Mouse (Mus musculus) left cerebral cortex, adult 2 months (tissue): Measurements from ENCODE around the gene Angptl7. TPM values are rescaled to one million over a fixed set of nuclear protein-coding genes. Genes with fewer than 3 reads are reported as not detected.

Experiments
- DNase-seq, 2 experiments: peaks; one replicate each; pipeline ENCODE4 v3.0.0; 2021 to 2022; ENCODE audit warnings: low spot score in 2 of 2, mixed read lengths in 1 of 2; ENCODE audit errors: extremely low spot score in 1 of 2
- H3K27ac ChIP-seq: fragments of 200-600 bp; 2 replicates; pipeline ENCODE4 v1.8.1; 2022
- H3K4me3 ChIP-seq: fragments of 200-600 bp; 2 replicates; pipeline ENCODE4 v1.8.1; 2022
- CTCF ChIP-seq: fragments of 200-600 bp; IDR thresholded peaks from 2 replicates; pipeline ENCODE4 v1.8.1; 2022; ENCODE audit warnings: antibody characterized with exemption, mild to moderate bottlenecking, moderate library complexity
- intact Hi-C: fragments of 180-260 bp; cut with DNase I; formaldehyde crosslinking; loops from one replicate; pipeline ENCODE4 v1.15.1; 2025
- long read RNA-seq, 2 experiments: library from polyadenylated mRNA; stranded (forward); transcript quantifications; one replicate each; pipeline ENCODE4 v2.0.0; 2021; ENCODE audit warnings: borderline mapping rate in 2 of 2
- total RNA-seq, 2 experiments: library from RNA; stranded (reverse); gene quantifications; 2 replicates each; pipeline ENCODE4 v1.2.3; 2021

Gene Angptl7
- under 1 TPM; 0.57 to 0.89 TPM for total RNA-seq
- long read RNA-seq, experiment 1, partial matches to known transcripts: 0 of 4 reads
- long read RNA-seq, experiment 1, other reads (novel, unspliced or antisense): 1 of 4 reads
- long read RNA-seq, experiment 2, partial matches to known transcripts: 0 of 1 reads
- long read RNA-seq, experiment 2, other reads (novel, unspliced or antisense): 1 of 1 reads

- DNase-seq: no peak
- intact Hi-C loops: no loop called here
- H3K27ac ChIP-seq: no peak within 1 kb of the TSS
- no peak for TF ChIP-seq CTCF
- no peak within 1 kb of the TSS for H3K4me3 ChIP-seq
Observed at GRCm38 (mm10) chr4:148500410-148500867, at the start of gene Angptl7. Gene Angptl7 (minus strand): TSS chr4:148500460.

GRCm38 (mm10) chr4:148549106-148549505 is 48.8 kb upstream of the Angptl7 start:
- TF ChIP-seq CTCF: no peak
- Histone ChIP-seq H3K27ac (no peak overlapping the region), H3K4me3 (no peak overlapping the region)
- intact Hi-C loops: no loop called here
- DNase-seq: no peak

GRCm38 (mm10) chr4:148535876-148536275 is 35.6 kb upstream of the Angptl7 start:
- H3K4me3 ChIP-seq: no peak overlapping the region
- intact Hi-C loops: no loop called here
- H3K27ac ChIP-seq: no peak overlapping the region
- no peak for TF ChIP-seq CTCF
- no peak for DNase-seq

GRCm38 (mm10) chr4:148533613-148534328 is 33.5 kb upstream of the Angptl7 start:
- H3K27ac ChIP-seq: no peak overlapping the region
- intact Hi-C loops: loop anchor here (5.0 kb wide), 1 partner anchor 41 kb away; no protein-coding TSS in a partner anchor
- no peak overlapping the region for H3K4me3 ChIP-seq
- DNase-seq: no peak
- TF ChIP-seq CTCF: no peak

GRCm38 (mm10) chr4:148532516-148532915 is 32.3 kb upstream of the Angptl7 start:
- H3K27ac ChIP-seq: no peak overlapping the region
- intact Hi-C loops: loop anchor here (5.0 kb wide), 1 partner anchor 40 kb away; no protein-coding TSS in a partner anchor
- DNase-seq: no peak
- TF ChIP-seq CTCF: no peak
- no peak overlapping the region for H3K4me3 ChIP-seq

GRCm38 (mm10) chr4:148531341-148531740 is 31.1 kb upstream of the Angptl7 start:
- DNase-seq: no peak
- Histone ChIP-seq H3K4me3 (no peak overlapping the region), H3K27ac (no peak overlapping the region)
- no peak for TF ChIP-seq CTCF
- intact Hi-C loops: loop anchor here (5.0 kb wide), 1 partner anchor 39 kb away; no protein-coding TSS in a partner anchor

- Histone ChIP-seq H3K27ac (no peak overlapping the region), H3K4me3 (no peak overlapping the region)
- DNase-seq: no peak
- intact Hi-C loops: loop anchor here (5.0 kb wide), 1 partner anchor 38 kb away; no protein-coding TSS in a partner anchor
- TF ChIP-seq CTCF: no peak
Observed at GRCm38 (mm10) chr4:148530778-148531177, 30.5 kb upstream of the Angptl7 start.

- no peak for DNase-seq
- intact Hi-C loops: loop anchor here (5.0 kb wide), 1 partner anchor 38 kb away; no protein-coding TSS in a partner anchor
- no peak overlapping the region for H3K4me3 ChIP-seq
- H3K27ac ChIP-seq: no peak overlapping the region
- TF ChIP-seq CTCF: no peak
Observed at GRCm38 (mm10) chr4:148530351-148530750, 30.1 kb upstream of the Angptl7 start.

GRCm38 (mm10) chr4:148527158-148527910 is 27.1 kb upstream of the Angptl7 start:
- no peak for DNase-seq
- TF ChIP-seq CTCF: no peak
- Histone ChIP-seq H3K27ac (no peak overlapping the region), H3K4me3 (no peak overlapping the region)
- intact Hi-C loops: no loop called here

GRCm38 (mm10) chr4:148523538-148523937 is 23.3 kb upstream of the Angptl7 start:
- DNase-seq: no peak
- Histone ChIP-seq H3K27ac (no peak overlapping the region), H3K4me3 (no peak overlapping the region)
- intact Hi-C loops: no loop called here
- no peak for TF ChIP-seq CTCF

- Histone ChIP-seq H3K27ac (peak overlapping the region; percentile 34), H3K4me3 (no peak overlapping the region)
- no peak for DNase-seq
- intact Hi-C loops: no loop called here
- no peak for TF ChIP-seq CTCF
Observed at GRCm38 (mm10) chr4:148518235-148518795, 18.1 kb upstream of the Angptl7 start.
